Mouse (Mus musculus): Measurements from ENCODE around the gene Fam210b. TPM values are rescaled to one million over a fixed set of nuclear protein-coding genes. Genes with fewer than 3 reads are reported as not detected.
"Not testable (repeated sequence)": the region's sequence is repeated elsewhere in the genome, so short reads cannot be mapped to it uniquely, and the experiment has no call there.

Fam210b gene
- total RNA-seq (2015) = 3.5 and 4.1 TPM in 2 replicates
- total RNA-seq (2017) = 2.2 and 2.4 TPM in 2 replicates

DNA sequence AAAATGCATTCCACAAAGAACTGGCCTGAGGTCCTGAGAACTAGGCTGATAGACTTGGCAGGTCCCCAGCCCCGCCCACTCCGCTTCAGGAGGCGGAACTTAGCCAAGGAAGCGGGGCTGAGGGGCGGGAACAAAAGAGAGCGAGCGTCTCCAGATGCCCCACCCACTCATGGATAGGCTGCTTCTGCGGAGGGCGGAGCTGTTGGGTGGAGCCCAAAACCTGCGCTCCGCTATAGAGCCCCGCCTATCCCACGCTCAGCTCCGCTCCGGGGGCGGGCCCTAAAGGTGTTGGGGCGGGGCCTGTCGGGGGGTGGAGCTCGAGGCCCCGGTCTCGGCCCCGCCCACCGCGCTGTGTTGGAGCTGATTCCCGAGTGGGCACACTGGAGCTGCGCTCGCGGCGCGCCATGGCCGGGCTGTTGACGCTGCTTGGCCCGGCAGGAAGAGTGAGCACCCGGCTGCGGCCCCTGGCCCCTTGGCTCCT, at the start of gene Fam210b:
Fam210b (plus strand) TSS at position 308 of the 481 bp plus-strand sequence.
- ATAC-seq (replicated peaks; ENCODE audit: poor library complexity) = peak; percentile 77

- ATAC-seq (replicated peaks; ENCODE audit: poor library complexity) = no peak
These were observed 47.3 kb upstream of the Fam210b start for GRCm38 (mm10) chr2:172298083-172298482.

GRCm38 (mm10) chr2:172298542-172298941, 46.8 kb upstream of the Fam210b start:
- no peak for ATAC-seq (replicated peaks; ENCODE audit: poor library complexity)

- no peak for ATAC-seq (replicated peaks; ENCODE audit: poor library complexity)
These were observed 46.0 kb upstream of the Fam210b start for GRCm38 (mm10) chr2:172299126-172299921.

DNA sequence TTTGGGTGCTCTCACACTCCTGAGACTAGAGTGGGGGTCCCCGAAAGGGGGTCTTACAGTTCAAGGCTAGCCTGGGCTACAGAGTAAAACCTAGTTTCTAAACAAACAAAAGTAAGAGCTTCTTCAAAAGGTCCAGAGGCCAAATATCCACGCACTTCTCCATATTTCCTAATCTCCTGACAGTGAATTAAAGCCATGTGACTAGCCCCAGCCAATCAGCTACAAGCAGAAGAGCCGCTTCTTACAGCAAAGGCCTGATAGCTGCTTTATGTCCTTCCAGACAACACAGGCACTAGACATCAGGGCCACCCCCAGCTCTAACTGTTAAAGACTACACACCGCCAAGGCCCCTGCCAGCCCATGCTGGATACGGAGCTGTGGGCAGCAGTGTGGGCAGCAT, 43.0 kb upstream of the Fam210b start:
- no peak for ATAC-seq (replicated peaks; ENCODE audit: poor library complexity)

GRCm38 (mm10) chr2:172304118-172304708, 41.2 kb upstream of the Fam210b start:
- no peak for ATAC-seq (replicated peaks; ENCODE audit: poor library complexity)

DNA sequence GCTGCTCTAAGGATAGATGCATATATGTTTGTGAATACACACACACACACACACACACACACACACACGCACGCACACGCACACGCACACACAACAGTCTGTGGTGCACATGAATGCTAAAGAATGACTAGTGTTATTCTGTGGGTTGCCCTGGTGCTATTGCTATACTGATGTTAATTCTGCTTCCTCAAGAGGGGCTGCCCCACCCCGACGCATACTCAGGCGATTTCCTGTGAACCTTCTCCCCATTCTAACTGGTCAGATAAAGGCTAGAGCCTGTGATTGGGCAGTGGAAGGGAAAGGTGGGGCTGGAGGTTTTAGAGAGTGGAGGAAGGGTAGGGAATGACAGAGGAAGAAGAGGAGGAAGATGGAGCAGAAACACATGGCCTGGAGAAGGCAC, 39.8 kb upstream of the Fam210b start:
- ATAC-seq (replicated peaks; ENCODE audit: poor library complexity) = not testable (repeated sequence)

GRCm38 (mm10) chr2:172306544-172306943, 38.8 kb upstream of the Fam210b start:
- ATAC-seq (replicated peaks; ENCODE audit: poor library complexity) = no peak

GRCm38 (mm10) chr2:172311731-172312130, 33.6 kb upstream of the Fam210b start:
- ATAC-seq (replicated peaks; ENCODE audit: poor library complexity) = no peak

GRCm38 (mm10) chr2:172320878-172321277, 24.5 kb upstream of the Fam210b start:
- peak; percentile 92 for ATAC-seq (replicated peaks; ENCODE audit: poor library complexity)

GRCm38 (mm10) chr2:172328248-172328647, 17.1 kb upstream of the Fam210b start:
- ATAC-seq (replicated peaks; ENCODE audit: poor library complexity) = no peak

GRCm38 (mm10) chr2:172329179-172329578, 16.2 kb upstream of the Fam210b start:
- ATAC-seq (replicated peaks; ENCODE audit: poor library complexity) = peak; percentile 82

GRCm38 (mm10) chr2:172338206-172338942, 7.0 kb upstream of the Fam210b start:
- ATAC-seq (replicated peaks; ENCODE audit: poor library complexity) = no peak

GRCm38 (mm10) chr2:172340936-172341335, 4.4 kb upstream of the Fam210b start:
- ATAC-seq (replicated peaks; ENCODE audit: poor library complexity) = no peak

GRCm38 (mm10) chr2:172341606-172342005, 3.8 kb upstream of the Fam210b start:
- no peak for ATAC-seq (replicated peaks; ENCODE audit: poor library complexity)

DNA sequence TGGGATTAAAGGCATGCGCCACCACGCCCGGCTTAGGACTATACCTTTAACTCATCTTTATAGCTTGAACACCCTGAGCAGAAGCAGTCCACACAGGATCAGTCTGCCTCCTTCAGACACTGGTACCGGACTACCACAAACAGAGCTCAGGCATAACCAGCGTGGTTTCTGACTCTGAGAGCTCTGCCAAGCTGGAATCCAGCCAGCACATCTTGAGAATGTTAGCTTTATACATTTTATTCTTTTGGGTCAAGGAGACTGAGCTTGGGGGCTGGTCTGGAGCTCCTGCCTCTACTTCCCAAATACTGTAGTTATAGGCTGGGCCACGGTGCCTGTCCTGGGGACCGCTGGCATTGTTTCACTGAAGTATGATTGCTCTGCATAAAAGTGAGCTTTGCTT, 1.6 kb upstream of the Fam210b start:
- no peak for ATAC-seq (replicated peaks; ENCODE audit: poor library complexity)

DNA sequence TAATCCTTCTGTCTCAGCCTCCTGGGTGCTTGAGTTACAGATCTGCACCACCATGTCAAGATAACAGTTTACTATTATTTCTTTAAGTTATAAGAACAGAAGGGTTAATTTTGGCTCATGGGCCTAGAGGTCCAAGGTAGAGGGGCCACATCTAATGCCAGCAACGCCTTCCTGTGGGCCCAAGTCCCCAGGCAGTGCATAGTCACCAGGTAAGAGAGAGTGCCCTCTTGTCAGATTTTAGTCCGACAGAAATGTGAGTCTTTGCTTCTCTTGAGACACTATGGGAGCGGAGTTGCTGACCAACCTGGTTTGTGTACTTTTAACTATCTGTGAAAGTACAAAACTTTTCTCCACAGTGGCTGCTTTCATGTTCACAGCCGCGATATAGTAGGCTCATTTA, 696 bp upstream of the Fam210b start:
- no peak for ATAC-seq (replicated peaks; ENCODE audit: poor library complexity)

DNA sequence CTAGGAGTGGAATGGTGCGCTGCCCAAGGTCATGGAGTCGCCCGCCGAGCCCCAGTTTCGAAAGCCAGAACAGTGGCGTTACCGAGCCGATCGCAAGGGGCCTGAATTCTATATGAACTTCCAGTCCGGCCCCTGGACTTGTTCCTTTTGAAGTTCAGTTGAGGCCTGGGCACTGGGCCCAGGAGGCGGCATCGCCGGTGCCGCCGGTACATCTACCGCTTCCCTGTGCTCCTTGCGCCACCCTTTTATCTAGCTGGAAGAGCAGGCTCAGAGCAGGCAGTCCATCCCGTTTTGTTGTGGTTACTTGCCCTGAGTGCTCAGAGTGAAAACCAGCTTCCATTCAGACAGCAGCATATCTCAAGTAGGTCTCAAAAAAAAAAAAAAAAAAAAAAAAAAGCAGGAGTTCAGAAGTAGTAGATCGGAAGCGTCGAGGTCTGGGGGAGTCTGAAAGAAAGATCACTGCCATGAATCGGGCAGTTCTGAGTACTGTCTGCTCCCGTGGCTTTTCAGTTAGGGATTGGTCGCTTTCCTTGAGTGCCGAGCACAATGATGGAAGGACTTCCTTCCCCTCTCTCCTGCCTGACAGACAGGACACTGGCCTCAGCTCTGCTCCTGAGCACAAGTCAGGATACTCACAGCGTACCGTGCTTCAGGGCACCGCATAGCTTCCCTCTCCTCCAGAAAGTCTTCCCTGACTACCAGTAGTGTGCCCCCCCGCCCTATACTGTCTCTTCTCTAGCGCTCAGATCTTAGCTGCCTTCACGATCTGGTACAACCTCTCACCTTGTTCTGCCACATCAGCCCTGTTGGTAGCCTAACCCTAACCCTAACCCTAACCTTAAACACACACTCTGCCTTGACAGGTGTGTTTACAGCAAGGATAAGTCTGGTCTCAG, 917 bp downstream of the Fam210b start:
- ATAC-seq (replicated peaks; ENCODE audit: poor library complexity) = peak; percentile 7

DNA sequence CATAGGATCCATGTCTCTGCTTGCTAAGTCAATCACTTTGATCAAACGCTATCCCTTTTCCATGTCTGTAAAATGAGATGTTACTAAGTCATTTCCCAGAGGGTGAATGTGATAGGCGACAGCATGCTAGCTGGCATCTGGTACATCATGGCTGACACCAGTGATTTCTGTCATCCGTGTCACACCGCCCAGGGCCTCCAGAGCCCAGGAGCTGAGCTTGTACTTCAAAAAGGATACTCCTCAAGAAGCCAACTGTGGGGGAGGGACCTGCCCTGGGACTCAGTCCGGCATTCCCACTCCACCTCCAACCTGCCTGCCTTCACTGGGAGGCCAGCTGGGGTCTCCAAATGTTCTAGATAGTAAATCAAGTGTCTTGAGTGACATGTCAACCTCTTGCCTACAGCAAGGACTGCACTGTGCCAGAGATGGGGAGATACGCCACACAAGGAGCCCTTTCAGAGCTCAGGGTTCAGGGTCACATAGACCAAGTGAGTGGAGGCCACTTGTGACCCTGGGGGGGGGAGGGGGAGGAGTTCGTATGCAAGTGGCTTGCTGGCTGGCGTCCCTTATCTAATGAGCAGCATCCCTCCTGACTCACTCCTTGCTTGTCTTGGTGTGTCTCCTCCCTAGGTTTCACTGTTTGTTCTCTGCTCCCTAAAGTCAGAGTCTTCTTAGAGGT, 1.7 kb downstream of the Fam210b start:
- ATAC-seq (replicated peaks; ENCODE audit: poor library complexity) = peak; percentile 9

Measured in megakaryocyte progenitor cell, adult 5-6 weeks (primary cell).